ENCODE assay signal across 8 mouse cellular contexts in genomic region chr1:171411492-171411941, GRCm38 (mm10). TPM values are rescaled to one million over a fixed set of nuclear protein-coding genes. Genes with fewer than 3 reads are reported as not detected.
DNase-seq lines count a peak whose midpoint lies in the region; ATAC-seq and TF ChIP-seq lines count a peak whose summit lies in the region.

No protein-coding gene starts in this region.

- no peak for DNase-seq in cerebellum, adult 2 months
- no peak for DNase-seq in cerebellum, adult 11 months
- no peak for DNase-seq in testis, postnatal 10 days (ENCODE audit: low spot score)
- no peak for DNase-seq in stomach, postnatal 0 days (ENCODE audit: low spot score)
- no peak for DNase-seq in adrenal gland, adult 2 months
- DNase-seq in gastrocnemius, postnatal 36 days: no peak

- no peak for TF ChIP-seq POLR2A in cerebellum, adult 2 months (IDR thresholded peaks at IDR 0.05; ENCODE audit: borderline replicate concordance, insufficient read depth, low read length)
- TF ChIP-seq POLR2A in testis, adult 2 months (IDR thresholded peaks at IDR 0.05; ENCODE audit: control insufficient read depth, low read depth, low read length): no peak

- no peaks in the 10 kb centered on the region for H3K9me3 ChIP-seq in liver, embryonic 12.5 days (replicated peaks)
- H3K9me3 ChIP-seq in stomach, postnatal 0 days (ENCODE audit: control insufficient read depth, low read length): no peaks in the 10 kb centered on the region

- WGBS in cerebellum, adult 2 months: 1% methylated on average over 39 of the region's 39 CpGs
- under 1% methylated on average over 38 of the region's 39 CpGs for WGBS in liver, embryonic 12.5 days (ENCODE audit: insufficient replicate concordance)
- under 1% methylated on average over 38 of the region's 39 CpGs for WGBS in stomach, postnatal 0 days

- H3K27ac ChIP-seq in cerebellum, adult 2 months (ENCODE audit: insufficient read depth, low read length): peak overlapping the region; percentile 72; the same call in 1 of the 2 replicates
- H3K27ac ChIP-seq in testis, adult 2 months (ENCODE audit: control insufficient read depth, insufficient read depth, low read depth, low read length): peak overlapping the region; percentile 25
- H3K27ac ChIP-seq in liver, embryonic 12.5 days: peak overlapping the region; percentile 82
- peak overlapping the region; percentile 96 for H3K27ac ChIP-seq in stomach, postnatal 0 days (replicated peaks)

- no peak for TF ChIP-seq CTCF in cerebellum, adult 2 months (IDR thresholded peaks at IDR 0.05; ENCODE audit: borderline replicate concordance, insufficient read depth, low read depth, low read length)
- TF ChIP-seq CTCF in testis, adult 2 months (IDR thresholded peaks at IDR 0.05; ENCODE audit: control insufficient read depth, insufficient read depth, insufficient replicate concordance, low read depth, low read length): no peak
- no peak for TF ChIP-seq CTCF in stomach, postnatal 0 days (IDR thresholded peaks at IDR 0.05; ENCODE audit: low read depth)

- TF ChIP-seq EP300 in stomach, postnatal 0 days (optimal IDR thresholded peaks at IDR 0.05): peak; percentile 49

- peak; percentile 71 for ATAC-seq in liver, embryonic 12.5 days
- ATAC-seq in stomach, postnatal 0 days (ENCODE audit: low FRiP score, low TSS enrichment): peak; percentile 78

- H3K4me1 ChIP-seq in cerebellum, adult 2 months (ENCODE audit: control insufficient read depth, insufficient read depth, low read length): no peaks in the 10 kb centered on the region; the same call in 1 of the 2 replicates
- peaks cover 16% of the 10 kb centered on the region for H3K4me1 ChIP-seq in testis, adult 2 months (ENCODE audit: control insufficient read depth, insufficient read depth, low read length)
- H3K4me1 ChIP-seq in liver, embryonic 12.5 days: peaks cover 30% of the 10 kb centered on the region
- H3K4me1 ChIP-seq in stomach, postnatal 0 days (replicated peaks; ENCODE audit: control insufficient read depth, insufficient read depth): 0 out of 2 replicates have a peak, but pooled peaks cover 3% of the 10 kb centered on the region

- peak overlapping the region; percentile 92 for H3K9ac ChIP-seq in liver, embryonic 12.5 days
- peak overlapping the region; percentile 96 for H3K9ac ChIP-seq in stomach, postnatal 0 days (ENCODE audit: low read length)

- no peaks in the 10 kb centered on the region for H3K27me3 ChIP-seq in cerebellum, adult 2 months (ENCODE audit: control insufficient read depth, insufficient read depth, low read length)
- H3K27me3 ChIP-seq in testis, adult 2 months (ENCODE audit: control insufficient read depth, insufficient read depth, low read length): no peaks in the 10 kb centered on the region
- peaks cover 25% of the 10 kb centered on the region; the same call in 1 of the 2 replicates for H3K27me3 ChIP-seq in liver, embryonic 12.5 days (replicated peaks)
- no peaks in the 10 kb centered on the region for H3K27me3 ChIP-seq in stomach, postnatal 0 days (ENCODE audit: control insufficient read depth, insufficient read depth, low read length)

- H3K4me3 ChIP-seq in cerebellum, adult 2 months (replicated peaks; ENCODE audit: insufficient read depth, low read depth, low read length): peak overlapping the region; percentile 81
- H3K4me3 ChIP-seq in testis, adult 2 months (ENCODE audit: control insufficient read depth, low read depth, low read length): peak overlapping the region; percentile 78
- H3K4me3 ChIP-seq in liver, embryonic 12.5 days: peak overlapping the region; percentile 93
- peak overlapping the region; percentile 94 for H3K4me3 ChIP-seq in stomach, postnatal 0 days (ENCODE audit: low read depth, low read length)

- intact Hi-C loops in gastrocnemius, postnatal 36 days (cut with DNase I): loop anchor here (5.0 to 10.0 kb wide), 2 partner anchors 49 to 377 kb away; partner anchors contain the start of gene Klhdc9

- H3K36me3 ChIP-seq in testis, adult 2 months (ENCODE audit: control insufficient read depth, insufficient read depth, low read length): no peaks in the 10 kb centered on the region
- peaks cover 21% of the 10 kb centered on the region for H3K36me3 ChIP-seq in liver, embryonic 12.5 days
- H3K36me3 ChIP-seq in stomach, postnatal 0 days (ENCODE audit: control insufficient read depth, insufficient read depth, low read length): peaks cover 7% of the 10 kb centered on the region; the same call in 1 of the 2 replicates

- H3K4me2 ChIP-seq in liver, embryonic 12.5 days: peak overlapping the region; percentile 78
- H3K4me2 ChIP-seq in stomach, postnatal 0 days (replicated peaks; ENCODE audit: low read depth): peak overlapping the region; percentile 64

RNA-seq across cellular contexts. Expression of gene Usf1, which starts 0.4 kb away (rescaled TPM):
- 98.7 and 107 TPM in 2 replicates for polyA plus RNA-seq in cerebellum, adult 2 months (2012; rRNA removed)
- polyA plus RNA-seq in testis, adult 2 months (2012; rRNA removed): 24.4 and 28.8 TPM in 2 replicates
- 27.5 and 28.7 TPM in 2 replicates for polyA plus RNA-seq in liver, embryonic 12.5 days (2016; fragmentation: Nextera tagmentation; extraction: Ambion mirVana)
- polyA plus RNA-seq in stomach, postnatal 0 days (2015; fragmentation: Nextera tagmentation; extraction: Ambion mirVana): 39.1 and 41.6 TPM in 2 replicates
- total RNA-seq in adrenal gland, adult 2 months (2021): 10 to 100 TPM; 50.9 to 68.8 TPM
- polyA plus RNA-seq in adrenal gland, adult 2 months (2012; rRNA removed): 71.6 and 85.0 TPM in 2 replicates
- total RNA-seq in gastrocnemius, postnatal 36 days (2021): 10 to 100 TPM; 25.7 to 27.7 TPM

RNA-seq across cellular contexts. Expression of gene Tstd1, which starts 7.2 kb away (rescaled TPM):
- polyA plus RNA-seq in cerebellum, adult 2 months (2012; rRNA removed): 2.2 and 3.2 TPM in 2 replicates
- 0.82 and 1.4 TPM in 2 replicates for polyA plus RNA-seq in testis, adult 2 months (2012; rRNA removed)
- 3.1 TPM in 2 replicates for polyA plus RNA-seq in liver, embryonic 12.5 days (2016; fragmentation: Nextera tagmentation; extraction: Ambion mirVana)
- 3.7 and 3.8 TPM in 2 replicates for polyA plus RNA-seq in stomach, postnatal 0 days (2015; fragmentation: Nextera tagmentation; extraction: Ambion mirVana)
- 1 to 10 TPM; 3.0 to 5.0 TPM for total RNA-seq in adrenal gland, adult 2 months (2021)
- 0.49 and 0.99 TPM in 2 replicates for polyA plus RNA-seq in adrenal gland, adult 2 months (2012; rRNA removed)
- total RNA-seq in gastrocnemius, postnatal 36 days (2021): under 1 TPM in 1 of 2 experiments, not detected in 1; 0.69 TPM

RNA-seq across cellular contexts. Expression of gene Arhgap30, which starts 22.8 kb away (rescaled TPM):
- polyA plus RNA-seq in cerebellum, adult 2 months (2012; rRNA removed): 0.65 and 0.68 TPM in 2 replicates
- polyA plus RNA-seq in testis, adult 2 months (2012; rRNA removed): 8.0 and 11.5 TPM in 2 replicates
- 4.7 and 5.3 TPM in 2 replicates for polyA plus RNA-seq in liver, embryonic 12.5 days (2016; fragmentation: Nextera tagmentation; extraction: Ambion mirVana)
- polyA plus RNA-seq in stomach, postnatal 0 days (2015; fragmentation: Nextera tagmentation; extraction: Ambion mirVana): 1.1 and 1.2 TPM in 2 replicates
- total RNA-seq in adrenal gland, adult 2 months (2021): 1 to 10 TPM; 2.7 to 4.1 TPM
- 2.3 and 2.6 TPM in 2 replicates for polyA plus RNA-seq in adrenal gland, adult 2 months (2012; rRNA removed)
- under 1 TPM; 0.94 to 0.99 TPM for total RNA-seq in gastrocnemius, postnatal 36 days (2021)

RNA-seq across cellular contexts. Expression of gene F11r, which starts 25.8 kb away (rescaled TPM):
- polyA plus RNA-seq in cerebellum, adult 2 months (2012; rRNA removed): 8.7 and 10.1 TPM in 2 replicates
- polyA plus RNA-seq in testis, adult 2 months (2012; rRNA removed): 20.2 and 28.6 TPM in 2 replicates
- polyA plus RNA-seq in liver, embryonic 12.5 days (2016; fragmentation: Nextera tagmentation; extraction: Ambion mirVana): 28.2 and 28.9 TPM in 2 replicates
- polyA plus RNA-seq in stomach, postnatal 0 days (2015; fragmentation: Nextera tagmentation; extraction: Ambion mirVana): 95.8 and 113 TPM in 2 replicates
- total RNA-seq in adrenal gland, adult 2 months (2021): 10 to 100 TPM; 29.7 to 45.8 TPM
- 23.5 and 25.1 TPM in 2 replicates for polyA plus RNA-seq in adrenal gland, adult 2 months (2012; rRNA removed)
- total RNA-seq in gastrocnemius, postnatal 36 days (2021): 1 to 10 TPM; 4.9 to 5.4 TPM

RNA-seq across cellular contexts. Expression of gene Nectin4, which starts 41.6 kb away (rescaled TPM):
- 11.9 and 12.5 TPM in 2 replicates for polyA plus RNA-seq in cerebellum, adult 2 months (2012; rRNA removed)
- polyA plus RNA-seq in testis, adult 2 months (2012; rRNA removed): 6.5 and 8.5 TPM in 2 replicates
- polyA plus RNA-seq in liver, embryonic 12.5 days (2016; fragmentation: Nextera tagmentation; extraction: Ambion mirVana): 0.06 and 0.13 TPM in 2 replicates
- polyA plus RNA-seq in stomach, postnatal 0 days (2015; fragmentation: Nextera tagmentation; extraction: Ambion mirVana): 45.5 and 48.2 TPM in 2 replicates
- total RNA-seq in adrenal gland, adult 2 months (2021): under 1 TPM; 0.09 to 0.14 TPM
- 0.20 and 0.21 TPM in 2 replicates for polyA plus RNA-seq in adrenal gland, adult 2 months (2012; rRNA removed)
- total RNA-seq in gastrocnemius, postnatal 36 days (2021): under 1 TPM in 1 of 2 experiments, not detected in 1; 0.07 TPM

Comparison
In these comparisons a context has a peak if more than half of its experiments do, and no peak if none do; other contexts are left out.
1. H3K27ac ChIP-seq: peak in every context shown above with its lines; median percentile 96 in stomach, postnatal 0 days; 82 in liver, embryonic 12.5 days; 72 in cerebellum, adult 2 months; 25 in testis, adult 2 months.